Mouse (Mus musculus) neural tube, embryonic 10.5 days (tissue): ENCODE results near the gene Gnb1.
A peak's percentile ranks its signal among the peaks of the same experiment; 100 is the strongest.
"Not testable (repeated sequence)": the region's sequence is repeated elsewhere in the genome, so short reads cannot be mapped to it uniquely, and the experiment has no call there.

Experiments used
- DNase-seq: peaks from one replicate; pipeline ENCODE4 v3.0.0-alpha.2; 2017; ENCODE audit warnings: low spot score; ENCODE audit errors: extremely low spot score

The Gnb1 gene

DNA sequence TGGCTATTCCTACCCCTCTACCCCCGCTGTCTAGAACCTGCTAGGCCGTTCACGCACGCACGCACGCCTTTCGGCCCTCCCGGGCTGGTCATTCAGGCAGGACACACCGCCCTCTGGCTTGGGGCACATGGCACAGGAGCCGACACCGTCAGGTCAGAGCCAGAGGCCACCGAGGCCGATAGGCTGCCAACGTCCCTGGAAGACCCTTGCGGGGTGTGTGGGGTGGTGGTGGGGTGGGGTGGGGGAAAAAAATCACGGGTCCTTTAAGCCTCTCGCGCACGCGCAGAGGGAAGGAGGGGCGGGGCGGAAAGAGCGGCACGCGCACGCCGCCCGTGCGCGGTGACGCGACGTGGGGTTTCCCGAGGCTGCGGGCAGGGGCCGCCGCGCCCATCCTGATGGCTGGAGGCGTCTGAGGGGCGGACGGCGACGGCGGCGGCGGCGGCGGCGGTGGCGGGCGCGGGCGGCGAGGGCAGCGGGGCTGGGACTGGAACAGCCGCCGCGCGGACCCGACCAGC lies at the start of gene Gnb1:
TSS of gene Gnb1 (plus strand) at position 372 of the 515 bp plus-strand sequence.
- DNase-seq: peak; percentile 93

DNA sequence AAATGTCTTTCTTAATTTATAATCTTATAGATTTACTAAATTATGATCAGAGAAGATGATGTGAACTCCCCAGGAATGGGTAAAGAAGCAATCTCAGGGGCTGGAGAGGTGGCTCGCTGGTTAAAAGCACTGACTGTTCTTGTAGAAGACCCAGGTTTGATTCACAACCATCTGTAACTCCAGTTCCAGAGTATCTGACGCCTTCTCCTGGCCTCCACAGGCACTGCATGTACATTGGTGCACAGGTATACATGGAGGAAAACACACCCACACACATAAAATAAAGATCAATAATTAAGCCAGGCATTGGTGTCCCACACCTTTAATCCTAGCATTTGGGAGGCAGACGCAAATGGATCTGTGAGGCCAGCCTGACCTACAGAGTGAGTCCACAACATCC lies 48.4 kb upstream of the Gnb1 start:
- no peak for DNase-seq

DNA sequence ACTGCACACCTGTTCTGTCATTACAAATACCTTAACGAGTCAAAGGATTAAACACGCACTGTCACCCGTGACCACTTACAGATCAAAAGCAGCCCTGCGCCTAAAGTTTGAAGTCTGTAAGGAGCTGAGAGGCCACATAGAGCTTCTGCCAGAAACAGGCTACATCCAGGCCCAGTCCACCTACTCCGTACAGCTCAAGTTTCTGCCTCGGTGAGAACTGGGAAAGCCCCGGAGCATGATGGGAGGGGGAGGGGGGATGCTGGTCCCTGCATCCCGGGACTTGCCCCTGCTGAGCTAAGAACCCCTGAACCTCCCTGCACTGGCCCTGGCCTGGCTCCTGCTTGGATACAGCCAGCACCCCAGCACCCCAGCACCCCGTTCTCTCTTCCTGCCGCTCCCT lies 39.6 kb upstream of the Gnb1 start:
- no peak for DNase-seq

DNA sequence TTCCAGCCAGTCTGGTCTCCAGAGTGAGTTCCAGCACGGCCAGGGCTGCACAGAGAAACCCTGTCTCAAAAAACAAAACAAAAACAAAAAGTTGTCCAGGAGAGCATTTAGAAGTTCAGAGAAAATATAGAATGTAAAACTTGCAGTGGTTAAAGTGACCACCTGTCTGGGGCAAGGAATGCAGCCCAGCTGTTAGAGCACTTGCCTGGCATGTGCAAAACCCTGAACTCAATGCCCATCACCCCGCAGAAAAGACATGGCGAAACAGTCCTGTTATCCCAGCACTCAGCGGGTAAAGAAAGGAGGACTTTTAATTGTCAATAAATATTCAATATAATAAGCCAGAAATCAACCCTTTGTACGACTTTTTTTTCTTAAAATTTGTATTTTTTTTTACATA lies 32.6 kb upstream of the Gnb1 start:
- no peak for DNase-seq

DNA sequence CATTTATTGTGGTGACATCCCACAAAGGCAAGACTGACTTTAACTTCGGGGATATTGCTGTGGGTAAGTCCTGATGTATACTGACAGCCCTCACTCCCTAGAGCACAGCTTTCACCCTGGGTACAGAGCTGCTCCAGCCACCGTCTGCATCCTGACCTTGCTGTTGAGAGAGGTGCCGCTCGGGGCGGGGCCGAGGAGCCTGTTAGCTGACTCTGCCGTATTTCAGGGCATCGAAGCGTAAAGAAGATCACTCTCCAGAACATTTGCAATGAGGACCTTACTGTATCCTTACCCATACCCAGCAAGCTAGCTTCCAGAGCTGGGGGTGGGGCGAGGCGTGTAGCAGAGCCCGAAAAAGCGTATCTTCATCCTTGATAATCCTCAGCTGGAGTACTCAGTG lies 28.1 kb upstream of the Gnb1 start:
- DNase-seq: no peak

DNA sequence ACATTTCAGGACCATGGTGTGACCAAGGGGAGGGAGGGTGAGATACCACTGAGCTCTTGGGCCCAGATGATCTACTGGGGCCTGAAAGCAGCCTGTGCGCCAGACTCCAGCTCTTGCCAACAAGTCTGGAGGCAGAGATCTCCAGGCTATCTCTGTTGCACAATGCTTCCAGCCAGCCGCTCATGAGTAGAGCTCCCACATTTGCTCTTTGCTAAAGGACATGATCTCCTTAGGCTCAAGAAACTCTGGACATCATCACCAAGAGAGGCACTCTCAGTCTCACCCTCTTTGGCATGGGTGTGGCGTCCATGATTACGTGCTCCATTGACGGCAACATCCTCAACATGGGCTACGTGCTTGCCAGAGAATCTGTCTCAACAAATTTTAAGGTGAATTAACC lies 27.6 kb upstream of the Gnb1 start:
- no peak for DNase-seq

DNA sequence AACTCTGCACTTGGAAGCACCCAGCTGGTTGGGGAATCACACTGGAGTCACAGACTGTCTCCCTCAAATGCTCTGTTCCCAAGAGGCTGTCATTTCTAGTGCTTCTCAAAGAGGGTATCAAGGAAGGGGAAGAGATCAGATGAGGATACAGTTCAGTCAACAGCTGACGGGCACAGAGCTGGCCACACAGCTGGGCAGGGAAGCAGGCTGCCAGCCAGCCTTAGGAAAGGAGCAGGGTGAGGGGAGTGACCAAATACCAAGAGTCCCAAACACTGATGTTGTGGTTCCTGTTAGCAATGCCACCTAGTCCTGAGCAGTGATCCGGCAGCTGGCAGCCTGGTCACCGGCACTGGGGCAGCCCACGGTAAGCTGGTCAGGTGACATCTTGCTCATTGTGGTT lies 27.1 kb upstream of the Gnb1 start:
- no peak for DNase-seq

DNA sequence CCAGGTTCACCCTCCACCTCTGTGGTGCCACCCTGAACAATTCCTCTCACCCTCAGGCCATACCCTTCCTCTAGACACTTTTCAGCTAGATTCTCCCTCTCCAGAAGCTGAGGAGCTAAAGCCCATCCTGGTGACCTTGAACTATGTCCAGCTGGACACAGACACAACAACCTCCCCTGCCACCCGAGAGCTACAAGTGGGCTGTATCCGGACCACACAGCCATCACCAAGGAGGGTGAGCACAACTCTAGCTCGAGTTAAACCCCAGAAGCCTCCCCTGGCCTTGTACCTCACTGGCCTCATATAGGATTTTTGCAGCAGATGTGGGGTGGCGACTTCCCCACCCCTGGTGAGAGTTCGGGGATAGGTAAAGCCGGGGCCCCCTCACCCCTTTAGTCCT lies 25.6 kb upstream of the Gnb1 start:
- DNase-seq: no peak

DNA sequence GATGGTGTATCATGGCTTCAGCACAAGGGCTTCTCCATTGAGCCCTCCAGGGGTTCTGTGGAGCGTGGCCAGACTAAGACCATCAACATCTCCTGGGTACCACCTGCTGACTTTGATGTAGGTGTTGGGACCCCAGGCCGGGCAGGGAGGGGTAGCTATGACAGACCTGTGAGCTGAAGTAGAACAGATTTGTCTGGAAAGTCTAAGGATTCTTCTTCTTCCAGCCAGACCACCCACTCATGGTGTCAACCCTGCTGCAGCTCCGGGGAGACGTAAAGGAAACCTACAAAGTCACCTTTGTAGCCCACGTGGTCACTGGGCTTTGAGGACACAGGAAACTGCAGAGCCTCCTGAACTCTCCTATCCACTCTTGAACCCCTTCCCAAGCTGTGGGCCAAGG lies 25.1 kb upstream of the Gnb1 start:
- DNase-seq: no peak

DNA sequence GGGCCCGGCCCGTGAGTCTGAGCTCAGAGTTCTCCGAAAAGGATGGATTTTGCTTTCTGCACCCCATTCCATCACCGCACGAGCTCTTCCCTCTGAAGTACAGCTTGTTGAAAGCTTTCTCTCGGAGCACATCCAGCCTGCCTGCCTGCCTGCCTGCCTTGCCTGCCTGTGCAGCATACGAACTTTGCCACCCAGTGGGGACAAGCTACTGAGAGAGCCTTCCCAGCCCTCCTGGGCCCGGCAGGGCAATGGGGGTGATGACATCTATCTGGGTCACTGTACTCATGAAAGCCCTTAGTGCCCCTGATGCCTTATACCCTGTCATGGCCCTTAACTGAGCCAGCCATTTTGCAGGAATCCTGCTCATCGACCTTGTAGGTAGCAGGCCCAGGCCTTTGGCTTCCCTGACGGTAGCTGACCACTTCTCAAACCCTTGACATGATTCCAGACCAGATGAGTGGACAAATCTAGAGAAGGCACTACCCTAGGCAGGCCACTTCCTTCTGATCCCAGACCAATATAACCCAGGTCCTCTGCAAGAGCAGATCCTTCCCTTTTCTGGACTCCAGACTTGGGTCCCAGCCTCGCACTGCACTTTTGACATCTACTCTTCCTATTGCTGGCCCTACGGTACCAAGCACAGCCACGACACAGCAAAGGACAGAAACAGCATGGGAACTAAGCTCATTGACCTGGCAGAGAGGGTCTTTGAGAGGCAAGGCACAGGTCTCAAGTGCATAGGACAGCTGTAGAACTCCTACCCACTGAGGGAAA lies 23.7 kb upstream of the Gnb1 start:
- no peak for DNase-seq

DNA sequence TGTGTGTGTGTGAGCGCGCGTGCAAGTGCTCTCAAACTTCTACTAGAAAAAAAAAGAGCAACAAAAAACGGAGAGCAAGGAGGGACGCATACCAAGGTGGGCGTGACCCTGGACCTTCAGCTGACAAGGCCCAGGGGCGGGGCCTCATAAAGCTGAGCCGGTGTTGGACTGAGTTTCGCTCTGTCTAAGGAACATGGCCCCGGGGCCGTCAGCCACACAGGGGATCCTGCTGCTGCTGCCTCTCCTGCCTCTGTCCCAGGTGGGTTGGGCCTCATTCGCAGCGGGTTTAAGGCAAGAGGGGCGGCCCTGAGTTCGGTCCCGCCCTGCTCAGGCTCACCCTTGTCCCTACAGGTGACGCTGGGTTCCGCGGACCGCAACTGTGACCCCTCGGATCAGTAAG lies 22.2 kb upstream of the Gnb1 start, which contains the start of gene Tmem52:
TSS of gene Tmem52 (plus strand) at position 163 of the 400 bp plus-strand sequence.
- no peak for DNase-seq

DNA sequence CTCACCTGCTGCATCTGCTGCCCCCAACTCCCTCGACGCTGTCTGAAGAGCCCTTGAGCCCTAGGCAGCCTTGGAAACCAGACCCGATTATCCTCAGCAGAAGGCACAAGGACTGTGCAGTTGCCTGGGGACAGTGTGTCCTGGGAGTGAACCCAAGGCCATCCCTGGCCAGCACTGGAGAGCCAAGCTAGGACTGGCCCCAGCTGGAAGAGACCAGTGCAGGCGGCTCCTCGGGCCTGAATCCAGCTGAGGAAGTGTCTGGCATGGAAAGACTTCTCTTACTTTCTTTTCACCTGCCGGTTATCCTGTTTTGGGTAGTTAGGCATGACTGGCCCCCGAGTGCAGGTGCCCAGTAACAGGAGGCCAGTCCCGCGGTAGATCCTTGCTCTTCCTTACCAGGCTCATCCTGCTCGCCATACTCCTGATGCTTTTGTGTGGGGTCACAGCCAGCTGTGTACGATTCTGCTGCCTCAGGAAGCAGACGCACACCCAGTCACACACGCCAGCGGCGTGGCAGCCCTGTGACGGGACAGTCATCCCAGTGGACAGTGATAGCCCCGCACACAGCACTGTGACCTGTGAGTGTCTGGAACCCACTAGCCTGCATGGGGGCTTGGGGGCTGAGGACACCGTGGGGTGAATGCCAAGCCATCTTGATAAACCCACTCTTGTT lies 21.4 kb upstream of the Gnb1 start:
- no peak for DNase-seq

DNA sequence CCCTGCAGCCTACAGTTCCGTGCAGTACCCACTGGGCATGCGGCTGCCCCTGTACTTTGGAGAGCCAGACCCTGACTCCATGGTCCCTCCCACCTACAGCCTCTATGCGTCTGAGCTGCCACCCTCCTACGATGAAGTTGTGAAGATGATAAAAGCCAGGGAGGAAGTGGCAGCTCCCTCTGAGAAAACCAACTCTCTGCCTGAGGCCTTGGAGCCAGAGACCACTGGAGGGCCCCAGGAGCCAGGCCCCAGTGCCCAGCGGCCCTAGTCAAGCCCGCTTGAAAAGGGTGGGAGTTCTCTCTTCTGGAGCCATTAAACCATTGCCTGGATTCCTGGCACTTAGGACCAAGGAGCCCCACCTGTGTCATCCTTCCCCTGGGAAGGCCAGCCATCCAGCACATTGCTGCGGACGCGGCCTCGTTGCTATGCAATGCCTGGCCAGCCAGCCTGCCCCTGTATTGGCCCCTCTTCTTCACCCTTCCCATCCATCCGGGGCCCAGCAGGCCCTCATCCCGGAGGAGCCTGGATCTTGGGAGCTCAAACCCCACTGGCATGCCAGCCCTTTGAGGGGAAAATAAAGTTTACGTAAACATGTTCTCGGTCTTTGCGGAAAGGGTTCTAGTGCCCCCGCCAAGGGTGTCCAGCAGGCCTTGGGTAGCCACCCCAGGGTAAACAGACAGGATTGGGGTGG lies 20.8 kb upstream of the Gnb1 start:
- no peak for DNase-seq

DNA sequence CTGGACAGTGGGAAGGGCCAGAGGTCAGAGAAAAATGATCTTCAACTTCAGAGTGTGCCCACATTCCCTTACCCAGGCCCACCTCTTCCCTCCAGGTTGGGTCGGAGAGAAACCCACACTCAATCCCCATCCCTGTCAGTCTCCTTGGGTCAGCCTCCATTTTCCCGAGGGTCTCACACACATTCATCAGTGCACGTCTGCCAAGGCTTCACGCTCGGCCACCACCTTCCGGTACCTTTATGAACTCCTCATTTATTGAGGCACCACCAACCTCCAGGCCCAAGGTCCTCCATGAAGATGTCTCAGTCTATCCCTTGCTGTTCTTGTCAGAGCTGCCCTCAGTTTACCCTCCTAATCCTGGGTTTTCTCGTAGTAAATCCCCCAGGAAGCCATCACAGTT lies 20.2 kb upstream of the Gnb1 start:
- no peak for DNase-seq

DNA sequence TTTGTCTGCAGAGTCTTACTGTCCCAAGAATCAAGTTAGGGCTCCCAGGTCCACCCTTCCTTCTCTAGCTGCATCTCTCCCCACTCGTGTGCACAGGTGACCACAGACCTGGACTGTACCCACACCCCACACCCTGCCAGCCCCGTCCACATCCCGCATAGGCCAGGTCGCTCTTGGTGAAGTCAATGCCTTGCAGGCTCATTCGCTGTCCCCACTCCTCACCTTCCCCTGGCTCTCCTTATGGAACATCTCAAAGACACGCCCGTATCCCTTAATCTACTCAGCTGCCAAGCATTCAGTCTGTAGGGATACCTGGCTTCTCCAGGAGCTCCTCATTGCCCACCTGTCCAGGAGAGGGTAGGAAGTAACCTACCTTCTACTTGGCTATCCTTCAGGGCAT lies 19.8 kb upstream of the Gnb1 start:
- DNase-seq: no peak

DNA sequence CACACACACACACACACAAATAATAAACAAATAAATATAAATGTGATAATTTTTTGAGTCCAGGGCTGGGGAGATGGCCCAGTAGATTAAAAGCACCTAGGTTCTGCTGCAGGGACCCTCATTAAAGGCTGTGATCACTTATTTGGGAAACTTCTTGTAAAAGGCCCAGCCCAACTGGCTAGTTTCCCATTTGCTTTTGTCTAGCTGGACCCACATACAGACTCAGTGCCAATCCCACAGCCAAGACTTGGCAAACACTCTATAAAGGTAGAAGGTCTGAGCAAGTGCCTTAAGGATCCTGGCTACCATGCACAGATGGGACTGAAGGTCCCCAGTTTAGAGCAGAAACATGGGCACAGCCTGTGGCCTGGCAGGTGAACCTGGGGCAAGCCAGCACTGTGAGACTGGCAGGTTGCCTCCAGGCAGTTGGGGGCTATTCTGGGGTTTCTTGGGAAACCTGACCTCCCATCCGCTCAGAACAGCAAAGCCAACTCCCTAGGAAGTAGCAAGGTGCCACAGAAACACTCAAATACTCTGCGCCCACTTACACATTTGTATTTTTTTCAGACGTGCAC lies 18.4 kb upstream of the Gnb1 start:
- DNase-seq: no peak

DNA sequence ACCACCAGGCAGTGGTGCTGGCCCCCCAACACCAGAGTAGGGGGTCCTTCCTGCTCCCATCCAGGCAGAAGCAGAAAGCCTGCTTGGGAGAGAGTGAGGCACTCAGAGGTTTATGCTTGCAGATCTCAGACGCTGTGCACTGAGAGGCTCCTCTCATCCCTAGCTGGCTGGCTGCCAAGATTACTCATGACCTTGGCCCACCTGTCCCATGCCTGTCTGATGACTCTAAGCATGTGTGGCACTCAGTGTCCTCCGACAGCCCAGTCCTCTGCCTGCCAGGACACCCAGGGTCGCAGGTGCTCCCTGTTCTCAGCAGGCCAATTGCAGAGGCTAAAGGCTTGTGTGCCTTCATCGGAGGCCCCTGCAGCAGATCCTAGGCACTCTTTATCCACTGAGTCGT lies 17.8 kb upstream of the Gnb1 start:
- no peak for DNase-seq

DNA sequence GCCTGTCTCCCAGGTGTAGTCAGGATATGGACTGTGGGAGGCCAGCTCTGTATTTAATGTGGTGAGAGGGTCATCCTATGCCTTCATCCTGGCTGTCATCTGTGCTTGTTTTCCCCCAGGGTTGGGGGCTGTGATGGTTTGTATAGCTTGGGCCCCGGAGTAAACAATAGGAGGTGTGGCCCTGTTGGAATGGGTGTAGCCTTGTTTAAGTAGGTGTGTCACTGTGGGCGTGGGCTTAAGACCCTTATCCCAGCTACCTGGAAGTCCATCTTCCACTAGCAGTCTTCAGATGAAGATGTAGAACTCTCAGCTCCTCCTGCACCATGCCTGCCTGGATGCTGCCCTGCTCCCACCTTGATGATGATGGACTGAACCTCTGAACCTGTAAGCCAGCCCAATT lies 17.4 kb upstream of the Gnb1 start:
- DNase-seq: not testable (repeated sequence)

DNA sequence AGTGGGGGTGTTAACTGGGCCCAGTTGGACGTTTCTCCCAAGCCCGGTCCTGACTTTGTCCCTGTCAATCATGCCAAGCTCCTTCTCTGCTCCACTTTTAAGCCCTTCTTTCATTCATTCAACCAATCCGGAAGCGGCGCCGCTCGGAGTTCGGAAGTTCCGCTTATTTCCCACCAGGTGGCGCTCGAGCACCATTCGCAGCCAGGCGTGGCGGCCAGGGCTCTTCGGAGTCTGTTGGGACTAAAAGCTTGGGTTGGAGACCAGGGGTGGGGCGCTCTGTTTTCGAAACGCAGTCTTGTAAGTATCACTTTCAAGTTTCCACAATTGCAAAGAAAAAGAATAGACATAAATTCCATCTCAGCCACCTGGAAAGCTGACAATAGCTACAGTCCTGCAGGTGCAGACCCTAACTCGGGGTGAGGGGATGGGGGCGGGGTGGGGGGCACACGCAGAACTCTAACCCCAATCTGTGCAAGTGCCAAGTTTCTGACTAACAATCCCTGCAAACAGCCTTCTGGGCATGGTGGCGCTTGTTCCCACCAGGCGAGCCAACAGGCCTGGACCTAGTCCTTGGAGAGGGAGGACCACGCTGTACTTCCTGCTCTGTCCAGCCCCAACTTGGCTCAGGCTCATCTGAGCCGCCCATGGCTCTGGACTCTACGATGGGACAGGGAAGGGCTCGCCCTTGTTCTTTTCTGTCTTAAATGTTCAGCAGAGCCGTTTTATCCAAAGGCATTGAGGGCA lies 9.6 kb upstream of the Gnb1 start:
- peak; percentile 91 for DNase-seq

DNA sequence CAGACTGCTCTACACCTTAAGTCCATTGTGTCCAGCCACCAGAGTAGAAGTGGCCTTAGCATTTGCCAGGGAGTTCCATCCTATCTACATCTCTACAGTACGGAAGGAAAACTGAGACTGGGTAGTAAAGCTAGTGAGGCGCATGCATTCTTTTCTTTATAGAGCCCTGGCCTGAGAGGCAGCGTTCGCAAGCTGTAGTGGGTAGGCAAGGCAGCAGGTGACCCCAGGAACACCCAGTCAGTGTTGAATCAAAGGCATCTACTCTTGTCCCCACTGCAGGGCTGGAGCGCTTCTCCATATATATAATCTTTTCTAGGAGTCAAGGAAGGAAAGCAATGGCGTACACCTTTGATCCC lies 9.1 kb upstream of the Gnb1 start:
- DNase-seq: no peak
